Mouse (Mus musculus) B cell, adult 2 months (primary cell): Measurements from ENCODE around the gene Hnrnpul1.
A peak's percentile ranks its signal among the peaks of the same experiment; 100 is the strongest.

Experiments used
- DNase-seq, 2 experiments: peaks; one replicate each; pipeline ENCODE4 v3.0.0; 2022

Gene Hnrnpul1

GRCm38 (mm10) chr7:25718788-25719417 lies 35.7 kb downstream of the Hnrnpul1 start, which contains the start of gene Ccdc97:
Gene Ccdc97 (minus strand): TSS chr7:25719088.
- DNase-seq = peak; percentile 89 to 90

GRCm38 (mm10) chr7:25717478-25717877 lies 37.1 kb downstream of the Hnrnpul1 start:
- no peak for DNase-seq

- no peak for DNase-seq
Measured at GRCm38 (mm10) chr7:25715731-25716271, 38.8 kb downstream of the Hnrnpul1 start.

GRCm38 (mm10) chr7:25714581-25714980 lies 40.0 kb downstream of the Hnrnpul1 start:
- no peak for DNase-seq

- DNase-seq = no peak
Measured at GRCm38 (mm10) chr7:25712801-25713200, 41.8 kb downstream of the Hnrnpul1 start.

GRCm38 (mm10) chr7:25711731-25712197 lies 42.8 kb downstream of the Hnrnpul1 start:
- peak in 1 of 2 experiments; percentile 18 for DNase-seq

- peak in 1 of 2 experiments; percentile 28 for DNase-seq
Measured at GRCm38 (mm10) chr7:25711165-25711564, 43.4 kb downstream of the Hnrnpul1 start.

GRCm38 (mm10) chr7:25710519-25711130 lies 43.9 kb downstream of the Hnrnpul1 start:
- peak; percentile 44 to 50 for DNase-seq

GRCm38 (mm10) chr7:25709961-25710360 lies 44.6 kb downstream of the Hnrnpul1 start:
- DNase-seq = no peak

- DNase-seq = peak; percentile 59 to 68
Measured at GRCm38 (mm10) chr7:25707581-25708292, 46.8 kb downstream of the Hnrnpul1 start.

GRCm38 (mm10) chr7:25706578-25707170 lies 47.9 kb downstream of the Hnrnpul1 start:
- peak; percentile 38 to 45 for DNase-seq

- DNase-seq = peak; percentile 19 to 26
Measured at GRCm38 (mm10) chr7:25705801-25706251, 48.7 kb downstream of the Hnrnpul1 start.

GRCm38 (mm10) chr7:25704716-25705364 lies 49.7 kb downstream of the Hnrnpul1 start:
- no peak for DNase-seq

- no peak for DNase-seq
Measured at GRCm38 (mm10) chr7:25703793-25704494, 50.6 kb downstream of the Hnrnpul1 start.

GRCm38 (mm10) chr7:25702350-25702749 lies 52.2 kb downstream of the Hnrnpul1 start:
- DNase-seq = peak; percentile 60 to 62

GRCm38 (mm10) chr7:25700732-25701131 lies 53.8 kb downstream of the Hnrnpul1 start:
- peak; percentile 74 to 77 for DNase-seq

GRCm38 (mm10) chr7:25699851-25700250 lies 54.7 kb downstream of the Hnrnpul1 start:
- DNase-seq = no peak

GRCm38 (mm10) chr7:25694104-25694503 lies 60.5 kb downstream of the Hnrnpul1 start:
- no peak for DNase-seq

GRCm38 (mm10) chr7:25690051-25690450 lies 64.5 kb downstream of the Hnrnpul1 start:
- no peak for DNase-seq

GRCm38 (mm10) chr7:25689603-25690021 lies 64.9 kb downstream of the Hnrnpul1 start:
- DNase-seq = no peak

- peak; percentile 89 to 91 for DNase-seq
Measured at GRCm38 (mm10) chr7:25688810-25689586, 65.6 kb downstream of the Hnrnpul1 start.
